Mouse (Mus musculus) A20 (cell line): ENCODE data around the gene Slc2a13.

ENCODE experiments used
- DNase-seq: peaks from one replicate; pipeline ENCODE4 v3.0.0-alpha.2; 2011; ENCODE audit warnings: low read depth, low spot score

Slc2a13 gene

GRCm38 (mm10) chr15:91377105-91377504, 196.0 kb downstream of the Slc2a13 start:
- DNase-seq = no peak

GRCm38 (mm10) chr15:91374441-91374840, 198.6 kb downstream of the Slc2a13 start:
- no peak for DNase-seq

- DNase-seq = no peak
Measured at GRCm38 (mm10) chr15:91373203-91373584, 199.9 kb downstream of the Slc2a13 start.

GRCm38 (mm10) chr15:91372464-91373202, 200.4 kb downstream of the Slc2a13 start:
- DNase-seq = no peak

DNA sequence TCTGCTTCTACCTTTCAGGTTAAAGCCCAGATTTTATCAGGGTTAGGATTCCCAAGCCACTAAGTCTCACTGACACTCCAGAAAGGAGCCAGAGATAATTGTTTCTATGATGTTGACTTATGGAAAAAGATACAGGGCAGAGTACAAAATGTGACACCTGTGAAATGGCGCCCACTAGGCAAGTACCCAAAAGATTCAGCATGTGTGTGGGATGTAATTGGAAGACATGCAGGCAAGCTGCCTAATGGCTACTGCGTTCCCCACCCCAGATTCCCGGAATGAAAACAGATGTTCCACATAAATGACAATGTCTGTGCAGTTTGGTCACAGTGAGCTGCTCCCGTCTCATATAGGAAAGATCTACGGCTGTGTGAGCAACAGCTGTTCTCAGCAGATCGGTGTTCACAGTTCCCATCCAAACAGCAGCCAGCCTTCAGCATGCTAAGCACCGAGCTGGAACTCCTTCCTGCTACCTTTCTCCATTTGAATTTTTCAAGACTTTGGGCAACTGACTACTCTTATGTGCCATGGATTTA, 201.1 kb downstream of the Slc2a13 start:
- DNase-seq = no peak

DNA sequence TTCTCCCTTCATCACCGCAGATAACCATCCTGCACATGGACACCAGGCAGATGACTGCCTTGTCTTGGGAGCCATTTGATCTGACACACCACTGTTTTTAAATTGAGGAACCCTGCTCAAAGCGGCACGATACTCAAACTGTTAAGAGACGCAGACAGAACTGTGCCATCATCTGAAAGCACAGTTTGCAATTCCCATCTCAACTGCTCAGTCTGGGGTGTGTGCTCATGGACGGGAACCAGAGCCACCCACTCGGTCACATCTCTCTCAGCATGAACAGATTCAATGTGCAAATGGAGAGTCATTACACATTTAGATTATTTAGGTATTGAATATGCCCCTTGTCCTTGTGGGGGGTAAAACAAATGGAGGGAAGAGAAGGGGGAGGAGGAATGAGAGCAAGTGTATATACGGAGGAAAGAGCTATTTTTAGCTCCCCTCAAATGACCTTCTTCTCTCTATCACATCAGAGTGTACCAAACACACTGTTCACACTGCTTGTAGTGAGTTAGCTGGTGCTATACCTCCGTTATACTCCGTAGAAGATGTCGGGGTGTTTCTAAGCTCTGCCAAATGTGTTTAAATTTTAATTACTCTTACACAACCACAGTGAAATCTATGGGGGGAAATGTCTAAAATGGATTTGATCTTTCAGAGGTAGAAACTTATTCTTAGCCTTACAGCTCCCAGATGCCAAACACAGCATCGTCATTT, 203.2 kb downstream of the Slc2a13 start:
- no peak for DNase-seq

DNA sequence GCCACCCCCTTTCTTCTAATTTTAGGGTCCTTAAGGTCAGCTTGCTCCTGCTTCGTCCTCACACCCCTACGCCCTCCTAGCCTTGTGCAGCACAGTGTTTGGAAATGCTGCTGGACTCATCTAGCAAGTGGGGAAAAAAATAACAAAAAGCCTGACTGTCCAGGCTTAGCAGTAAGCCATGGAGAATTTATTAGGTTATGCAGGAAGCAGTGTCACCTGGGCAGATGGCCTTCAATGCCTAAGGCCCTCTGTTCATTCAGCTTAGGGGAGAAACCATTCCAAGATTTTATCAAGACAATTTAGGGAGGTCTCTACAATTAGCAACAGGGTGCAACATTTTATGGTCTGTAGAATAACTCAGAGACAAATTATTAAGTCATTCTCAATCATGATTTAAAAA, 212.6 kb downstream of the Slc2a13 start:
- DNase-seq = no peak

DNA sequence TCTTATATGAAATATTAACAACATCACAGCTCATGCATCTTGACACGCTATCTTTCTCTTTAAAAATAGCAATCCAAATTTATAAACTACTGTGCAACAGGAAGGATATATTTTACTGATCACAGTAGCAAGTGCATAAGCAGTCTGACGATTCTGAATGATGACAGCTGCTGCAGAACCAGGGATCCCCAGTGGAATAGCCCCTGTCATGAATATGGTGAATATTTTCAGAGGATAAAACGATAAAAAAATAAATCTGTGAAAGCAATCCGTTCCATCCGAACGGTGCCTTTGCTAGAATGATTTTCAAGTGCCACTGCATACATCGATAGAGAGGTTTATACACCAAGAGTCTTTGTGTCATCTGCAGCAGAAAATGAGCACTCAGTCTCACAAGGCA, 222.1 kb downstream of the Slc2a13 start:
- DNase-seq = no peak

DNA sequence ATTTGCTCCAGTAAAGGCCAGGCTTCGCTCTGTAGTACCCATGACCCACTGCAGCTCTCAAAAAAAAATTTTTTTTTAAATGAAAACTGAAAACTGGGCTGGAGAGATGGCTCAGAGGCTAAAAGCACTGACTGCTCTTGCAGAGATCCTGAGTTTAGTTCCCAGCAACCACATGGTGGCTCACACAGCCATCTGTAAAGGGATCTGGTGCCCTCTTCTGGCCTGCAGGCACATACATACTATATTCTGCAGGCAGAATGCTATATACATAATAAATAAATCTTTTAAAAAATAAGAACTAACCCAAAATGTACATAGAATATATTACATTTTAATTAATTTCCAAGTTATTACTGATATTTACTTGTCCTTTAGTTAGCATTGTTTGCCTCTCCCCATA, 234.7 kb downstream of the Slc2a13 start:
- DNase-seq = no peak

GRCm38 (mm10) chr15:91334416-91334900, 238.6 kb downstream of the Slc2a13 start:
- no peak for DNase-seq

DNA sequence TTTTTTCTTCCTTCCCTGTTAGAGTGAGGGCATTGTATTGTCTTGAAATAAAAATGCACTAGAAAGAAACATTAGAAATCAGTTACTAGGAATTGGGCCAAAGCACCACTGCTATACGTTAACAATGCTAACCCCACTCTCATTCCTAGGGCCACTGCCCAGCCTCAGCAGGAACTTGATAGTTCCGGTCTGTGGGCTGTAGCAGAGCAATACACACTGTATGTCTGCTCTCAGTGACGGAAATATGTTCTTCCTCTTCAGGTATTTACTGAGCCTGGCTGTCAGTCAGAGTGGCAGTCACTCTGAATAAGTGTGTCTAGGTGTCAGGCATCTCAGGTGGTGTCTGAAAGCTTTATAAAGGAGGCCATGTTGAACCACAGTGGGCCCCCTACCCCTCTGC, 245.3 kb downstream of the Slc2a13 start:
- no peak for DNase-seq

GRCm38 (mm10) chr15:91327023-91327422, 246.0 kb downstream of the Slc2a13 start:
- no peak for DNase-seq

DNA sequence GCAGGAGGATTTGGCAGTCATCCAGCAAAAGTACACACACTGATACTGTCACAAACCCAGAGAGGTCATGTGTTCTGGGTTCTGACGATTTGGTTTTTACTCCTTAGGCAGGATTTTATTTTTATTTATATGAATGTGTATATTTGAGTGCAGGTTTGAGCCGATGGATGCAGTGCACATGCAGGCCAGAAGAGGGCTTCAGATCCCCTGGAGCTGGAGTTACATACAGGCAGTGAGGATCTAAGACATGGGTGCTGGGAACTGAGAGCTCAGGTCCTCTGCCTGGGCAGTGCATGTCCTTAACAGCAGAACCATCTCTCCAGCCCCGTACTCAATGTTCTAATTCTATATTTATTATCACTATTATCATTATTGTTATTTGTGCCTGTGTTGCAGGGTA, 253.7 kb downstream of the Slc2a13 start:
- DNase-seq = no peak

- DNase-seq = no peak
Measured at GRCm38 (mm10) chr15:91316964-91317363, 256.1 kb downstream of the Slc2a13 start.

DNA sequence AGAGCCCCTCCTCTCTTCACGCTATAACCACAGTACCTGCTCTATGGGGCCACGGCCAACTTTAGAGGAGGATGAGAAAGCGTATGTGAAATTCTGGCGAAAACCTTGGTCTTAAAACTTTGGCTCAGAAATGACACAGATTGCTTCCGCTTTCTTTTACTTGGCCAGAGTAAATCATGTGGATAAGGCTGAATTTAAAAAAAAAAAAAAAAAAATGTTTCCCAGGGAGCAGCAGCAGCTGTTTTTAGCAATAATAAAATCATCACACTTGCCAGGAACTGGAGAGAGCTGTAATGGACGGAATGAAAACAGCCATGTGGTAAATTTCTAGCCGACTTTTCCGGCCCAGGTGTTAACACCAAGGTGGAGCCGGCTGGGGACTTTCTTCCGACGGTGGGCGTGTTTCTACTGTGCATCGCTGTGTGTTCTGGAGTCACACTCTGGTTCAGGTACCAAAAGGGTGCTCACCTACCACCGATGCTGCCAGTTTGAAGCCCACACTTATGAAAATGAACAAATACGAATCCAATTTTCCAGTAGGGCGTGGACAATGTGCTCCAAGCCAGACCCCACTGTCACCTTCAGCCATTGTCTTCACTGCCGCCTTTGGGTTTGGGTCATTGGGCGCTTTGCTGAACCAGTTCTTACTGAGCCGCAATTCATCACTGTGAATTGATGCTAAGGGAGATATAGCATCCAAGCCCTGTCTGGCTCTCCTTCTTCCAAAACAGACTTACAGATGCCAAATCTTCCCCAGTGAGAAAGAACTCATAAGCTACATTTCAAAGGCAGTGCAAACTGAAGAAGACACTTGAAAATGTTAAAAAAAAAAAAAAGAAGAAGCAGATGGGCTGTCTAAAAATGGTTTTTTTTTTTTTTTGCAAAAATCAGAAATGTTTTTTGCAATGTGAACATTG, 258.4 kb downstream of the Slc2a13 start:
- DNase-seq = no peak

- DNase-seq = no peak
Measured at GRCm38 (mm10) chr15:91304296-91304852, 268.7 kb downstream of the Slc2a13 start.

GRCm38 (mm10) chr15:91301366-91301765, 271.7 kb downstream of the Slc2a13 start:
- DNase-seq = peak; percentile 16

DNA sequence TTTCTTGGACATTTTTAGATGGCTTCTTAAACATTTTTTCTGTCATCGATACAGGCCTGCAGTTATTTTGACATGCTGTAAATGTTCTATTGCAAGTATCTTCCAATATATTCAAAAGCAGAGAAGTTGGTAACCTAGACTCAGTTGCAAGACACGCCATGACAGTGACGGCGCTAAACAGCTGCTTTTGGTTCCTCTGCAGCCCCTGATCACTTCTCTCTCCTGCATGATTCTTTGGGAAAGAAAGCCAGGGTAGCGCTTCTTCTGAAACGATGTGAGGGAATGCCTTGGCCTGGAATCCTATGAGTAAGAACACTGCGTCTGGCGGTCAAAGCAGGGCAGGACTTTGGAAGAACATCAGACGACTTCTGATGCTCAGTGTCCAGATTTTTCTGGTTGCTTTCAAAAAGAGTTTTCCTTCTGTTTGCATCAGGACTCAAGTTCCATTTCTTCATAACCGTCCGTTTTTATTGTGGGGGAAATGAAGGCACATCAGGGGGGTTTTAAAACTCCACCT, 273.7 kb downstream of the Slc2a13 start:
- DNase-seq = no peak

- no peak for DNase-seq
Measured at GRCm38 (mm10) chr15:91283418-91283817, 289.6 kb downstream of the Slc2a13 start.

DNA sequence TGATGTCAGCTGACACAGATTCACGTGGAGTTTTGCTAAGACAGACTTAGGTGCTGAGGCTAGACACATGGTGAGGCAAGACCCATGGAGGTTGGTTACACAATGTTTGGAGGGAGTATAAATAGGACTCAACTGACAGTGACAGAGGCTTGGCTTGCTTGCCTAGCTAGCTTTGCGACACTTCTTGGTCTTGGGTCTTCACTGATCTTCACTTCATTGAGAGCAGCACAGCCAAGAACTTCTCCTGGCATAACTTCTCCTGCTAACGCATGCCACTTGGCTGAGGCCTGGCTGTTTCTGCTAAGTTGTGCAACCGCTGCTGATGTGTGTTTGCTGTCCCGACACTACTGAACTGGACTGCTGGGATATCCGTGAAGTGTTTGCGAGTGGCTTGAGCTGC, 290.2 kb downstream of the Slc2a13 start:
- no peak for DNase-seq

DNA sequence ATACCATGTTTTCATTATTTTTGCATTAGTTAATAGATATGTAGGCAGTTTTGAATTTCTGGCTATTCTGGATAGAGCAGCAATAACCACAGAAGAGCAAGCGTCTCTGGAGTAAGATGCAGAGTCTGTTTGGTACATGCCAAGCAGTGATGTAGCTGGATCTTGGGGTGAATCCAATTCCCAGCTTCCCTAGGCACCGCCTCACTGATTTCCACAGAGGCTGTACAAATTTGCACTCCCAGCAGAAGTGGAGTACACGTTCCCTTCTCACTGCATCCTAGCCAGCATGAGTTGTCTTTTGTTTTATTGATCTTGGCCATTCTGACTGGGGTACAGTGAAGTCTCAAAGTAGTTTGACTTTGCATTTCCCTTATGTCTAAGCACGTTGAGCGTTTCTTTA, 291.5 kb downstream of the Slc2a13 start:
- no peak for DNase-seq
